35 mouse cellular contexts compared by ENCODE assay signal in the genomic region with DNA sequence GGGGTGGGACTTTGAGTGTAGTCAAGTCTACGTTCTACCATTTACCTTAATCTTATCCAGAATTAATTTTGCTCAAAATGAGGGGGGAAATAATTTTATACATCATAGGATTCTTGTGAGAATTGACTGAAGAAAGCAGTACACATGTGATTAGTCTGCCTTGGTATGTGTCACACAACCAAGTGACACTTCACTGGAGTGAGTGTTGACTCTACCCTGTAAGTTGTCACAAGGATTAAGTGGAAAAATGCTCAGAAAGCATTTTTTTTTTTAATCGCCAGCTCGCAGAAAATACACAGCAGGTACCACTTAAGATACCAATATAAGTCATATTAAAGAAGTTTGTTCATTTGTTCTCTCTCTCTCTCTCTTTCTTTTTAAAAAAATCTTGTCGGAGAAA.
"Had no signal": no experiment of that assay in that cellular context is flagged by ENCODE, and none has a peak within 500 bp of the region (broad histone marks: within the 10 kb centered on the region; RNA-seq: fewer than 3 reads in every experiment).

No protein-coding gene starts in this region.

- H3K4me3 ChIP-seq: heart, adult 2 months; heart, embryonic 10.5 days; heart, embryonic 12.5 days; heart, embryonic 13.5 days; heart, embryonic 15.5 days; hindbrain, embryonic 10.5 days; hindbrain, embryonic 12.5 days; hindbrain, embryonic 13.5 days; hindbrain, embryonic 15.5 days; intestine, embryonic 15.5 days; kidney, embryonic 15.5 days; layer of hippocampus, adult 2 months had no signal

- H3K27me3 ChIP-seq: heart, embryonic 12.5 days; heart, embryonic 13.5 days; heart, embryonic 15.5 days; intestine, embryonic 15.5 days had no signal

- ATAC-seq: hindbrain, embryonic 16.5 days; hindbrain, postnatal 0 days; inflammation-experienced regulatory T-cells, adult 6 months; intestine, embryonic 15.5 days; intestine, embryonic 16.5 days; intestine, postnatal 0 days had no signal

- H3K9ac ChIP-seq: heart, embryonic 12.5 days; heart, embryonic 13.5 days; heart, embryonic 15.5 days; hindbrain, embryonic 12.5 days; hindbrain, embryonic 13.5 days; hindbrain, embryonic 14.5 days; hindbrain, embryonic 15.5 days; intestine, embryonic 15.5 days; kidney, embryonic 15.5 days had no signal

- H3K9me3 ChIP-seq: heart, embryonic 10.5 days; heart, embryonic 12.5 days; heart, embryonic 13.5 days; heart, embryonic 15.5 days; hindbrain, embryonic 10.5 days; hindbrain, embryonic 12.5 days; hindbrain, embryonic 13.5 days; hindbrain, embryonic 15.5 days; intestine, embryonic 15.5 days; kidney, embryonic 15.5 days had no signal

- DNase-seq: heart, adult 2 months; heart, postnatal 10 days; heart, postnatal 14 days; heart, postnatal 36 days; heart, postnatal 4 days; kidney, adult 11 months; kidney, adult 18-20 months; kidney, adult 2 months; kidney, adult 8-10 months; kidney, adult 9 months; kidney, postnatal 10 days; kidney, postnatal 14 days; kidney, postnatal 25 days; kidney, postnatal 36 days; kidney, postnatal 4 days; layer of hippocampus, adult 9-11 months had no signal

- H3K4me1 ChIP-seq: intestine, embryonic 15.5 days had no signal

- H3K27ac ChIP-seq: heart, adult 2 months; heart, embryonic 10.5 days; heart, embryonic 13.5 days; heart, embryonic 15.5 days; hindbrain, embryonic 10.5 days; hindbrain, embryonic 12.5 days; hindbrain, embryonic 13.5 days; hindbrain, embryonic 14.5 days; hindbrain, embryonic 15.5 days; hindbrain, postnatal 0 days; intestine, embryonic 15.5 days; kidney, embryonic 15.5 days; kidney, postnatal 0 days; layer of hippocampus, adult 2 months had no signal

- H3K4me2 ChIP-seq: heart, embryonic 11.5 days; heart, embryonic 12.5 days; heart, embryonic 13.5 days; heart, embryonic 15.5 days; hindbrain, embryonic 12.5 days; hindbrain, embryonic 13.5 days; hindbrain, embryonic 14.5 days; hindbrain, embryonic 15.5 days; intestine, embryonic 15.5 days; kidney, embryonic 15.5 days had no signal

- H3K36me3 ChIP-seq: heart, embryonic 10.5 days; heart, embryonic 12.5 days; heart, embryonic 13.5 days; heart, embryonic 15.5 days; hindbrain, embryonic 10.5 days; hindbrain, embryonic 12.5 days; hindbrain, embryonic 13.5 days; hindbrain, embryonic 15.5 days; intestine, embryonic 15.5 days; kidney, embryonic 15.5 days had no signal
